Mouse (Mus musculus) intestine, embryonic 16.5 days (tissue): Measurements from ENCODE around the gene Eya4. TPM values are rescaled to one million over a fixed set of nuclear protein-coding genes. Genes with fewer than 3 reads are reported as not detected.

ENCODE experiments used
- ATAC-seq: fragments of 200-750 bp; cut with Nextera tagmentation; 2 replicates; pipeline ENCODE4 v1.8.0; 2017; ENCODE audit warnings: moderate TSS enrichment, moderate library complexity
- H3K27ac ChIP-seq: fragments of 300-500 bp; sonication (generic); 2 replicates; pipeline ENCODE4 v1.5.1; 2014; ENCODE audit warnings: mild to moderate bottlenecking, low read length
- H3K27me3 ChIP-seq: fragments of 300-500 bp; sonication (generic); replicated peaks from 2 replicates; pipeline ENCODE4 v1.6.1; 2014; ENCODE audit warnings: low read length, control low read depth, mixed read lengths; ENCODE audit not compliant: control insufficient read depth, insufficient read depth
- H3K36me3 ChIP-seq: fragments of 300-500 bp; sonication (generic); 2 replicates; pipeline ENCODE4 v1.6.1; 2014; ENCODE audit warnings: low read length, control low read depth; ENCODE audit not compliant: control insufficient read depth, insufficient read depth
- H3K4me1 ChIP-seq: fragments of 300-500 bp; sonication (generic); 2 replicates; pipeline ENCODE4 v1.6.1; 2014; ENCODE audit warnings: low read length, control low read depth, mixed read lengths; ENCODE audit not compliant: control insufficient read depth, insufficient read depth
- H3K4me2 ChIP-seq: fragments of 300-500 bp; sonication (generic); 2 replicates; pipeline ENCODE4 v1.6.1; 2014; ENCODE audit warnings: low read depth, low read length, control low read depth
- H3K4me3 ChIP-seq: fragments of 300-500 bp; sonication (generic); 2 replicates; pipeline ENCODE4 v1.5.1; 2014; ENCODE audit warnings: mild to moderate bottlenecking, low read length
- H3K9ac ChIP-seq: fragments of 300-500 bp; sonication (generic); 2 replicates; pipeline ENCODE4 v1.6.1; 2014; ENCODE audit warnings: low read depth, low read length
- H3K9me3 ChIP-seq: fragments of 300-500 bp; sonication (generic); 2 replicates; pipeline ENCODE4 v1.6.1; 2016; ENCODE audit warnings: low read length, control low read depth; ENCODE audit not compliant: control insufficient read depth
- WGBS: fragments of 180-500 bp; shearing (Covaris S2); extraction: QIAGEN DNeasy Blood & Tissue Kit; methylation state at CpG from one replicate; pipeline ENCODE4 v1.1.7; 2014; 5-methylcytosine and 5-hydroxymethylcytosine counted together
- polyA plus RNA-seq: library from polyadenylated mRNA; unstranded; fragments of >200 nt; fragmentation: Nextera tagmentation; extraction: Ambion mirVana; gene quantifications from 2 replicates; pipeline ENCODE4 v1.2.1, GENCODE M21; 2015

The Eya4 gene
- polyA plus RNA-seq, 1 experiment from 2014 or later = 0.71 TPM

DNA sequence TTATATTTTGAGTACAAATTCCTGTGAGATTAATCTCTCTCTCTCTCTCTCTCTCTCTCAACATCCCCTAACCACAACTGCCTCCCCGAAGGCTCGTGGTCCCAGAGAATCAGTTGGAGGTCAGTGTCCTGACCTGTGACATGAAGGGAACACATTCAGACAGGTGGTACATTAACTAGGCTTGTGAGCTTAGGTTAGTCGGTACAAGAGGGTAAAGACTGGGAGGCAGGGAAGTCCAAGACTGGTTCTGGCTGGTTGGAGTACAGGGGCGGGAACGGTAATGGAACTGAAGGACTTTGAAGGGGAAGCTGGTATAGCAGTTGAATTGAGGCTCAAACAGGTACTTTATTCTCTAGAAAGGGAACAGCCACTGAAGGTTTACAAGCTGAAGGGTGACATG lies 287.9 kb downstream of the Eya4 start:
- H3K36me3 ChIP-seq = no peaks in the 10 kb centered on the region
- ATAC-seq = no peak
- 0 out of 2 replicates have a peak, but pooled peaks cover 5% of the 10 kb centered on the region for H3K4me1 ChIP-seq
- H3K9ac ChIP-seq = no peak overlapping the region
- no peak overlapping the region for H3K4me2 ChIP-seq
- H3K4me3 ChIP-seq = no peak overlapping the region
- no peak overlapping the region for H3K27ac ChIP-seq
- no peaks in the 10 kb centered on the region for H3K9me3 ChIP-seq
- 85% methylated on average over 5 of the region's 5 CpGs for WGBS
- no peaks in the 10 kb centered on the region for H3K27me3 ChIP-seq

DNA sequence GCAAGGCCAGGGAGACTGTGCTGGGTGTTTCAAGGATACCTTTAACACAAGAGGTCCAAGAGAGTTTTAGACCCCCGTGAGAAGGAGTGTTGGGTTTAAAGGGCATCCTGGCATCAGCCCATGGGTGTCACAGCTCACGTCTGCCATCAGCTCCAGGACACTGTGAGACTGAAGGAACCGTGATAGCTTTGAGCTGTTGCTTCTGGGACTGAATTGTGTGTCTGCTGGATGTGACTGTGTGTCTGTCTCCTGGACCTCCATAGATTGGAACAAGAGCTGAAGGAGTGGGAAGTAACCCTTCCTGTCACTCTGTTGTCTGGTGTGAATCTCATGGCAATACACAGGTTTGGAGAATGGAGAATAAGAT lies 289.9 kb downstream of the Eya4 start:
- H3K9me3 ChIP-seq = no peaks in the 10 kb centered on the region
- 69% methylated on average over 3 of the region's 3 CpGs for WGBS
- H3K27ac ChIP-seq = peak overlapping the region; percentile 50; the same call in 1 of the 2 replicates
- H3K36me3 ChIP-seq = no peaks in the 10 kb centered on the region
- no peak for ATAC-seq
- H3K4me2 ChIP-seq = no peak overlapping the region
- H3K4me3 ChIP-seq = no peak overlapping the region
- no peak overlapping the region for H3K9ac ChIP-seq
- H3K4me1 ChIP-seq = 0 out of 2 replicates have a peak, but pooled peaks cover 5% of the 10 kb centered on the region
- H3K27me3 ChIP-seq = no peaks in the 10 kb centered on the region

DNA sequence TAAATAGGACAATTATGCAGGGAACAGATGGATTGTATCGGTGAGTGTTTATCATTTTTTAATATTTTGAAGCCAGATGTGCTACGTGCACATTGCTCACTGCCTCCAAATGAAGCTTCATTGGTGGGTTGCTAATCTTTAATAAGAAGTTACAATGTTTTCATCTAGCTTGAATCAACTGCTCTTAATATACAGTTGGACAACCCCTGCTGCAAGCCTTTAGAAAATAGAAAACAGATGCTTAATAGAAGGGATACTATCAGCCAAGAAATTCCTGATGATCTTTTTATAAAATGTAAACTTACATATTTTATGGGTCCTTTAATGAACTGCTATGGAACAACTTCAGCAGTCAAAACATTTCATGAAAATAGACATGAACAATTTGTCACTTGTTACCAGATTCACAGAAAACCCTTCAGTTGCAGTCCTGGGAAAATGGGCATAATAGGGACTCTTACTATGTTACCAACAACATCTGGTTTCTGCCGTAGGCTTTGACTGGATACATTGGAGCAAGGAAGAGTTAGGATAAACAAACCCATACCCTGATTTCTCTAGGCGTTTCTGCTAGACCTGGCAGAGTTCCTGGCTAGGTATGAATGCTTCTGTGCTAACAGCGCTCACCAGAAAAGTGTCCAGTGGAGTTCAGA lies 290.4 kb downstream of the Eya4 start:
- Histone ChIP-seq H3K4me1 (0 out of 2 replicates have a peak, but pooled peaks cover 5% of the 10 kb centered on the region), H3K27me3 (no peaks in the 10 kb centered on the region), H3K4me2 (no peak overlapping the region), H3K9ac (no peak overlapping the region), H3K4me3 (no peak overlapping the region), H3K9me3 (no peaks in the 10 kb centered on the region), H3K36me3 (no peaks in the 10 kb centered on the region), H3K27ac (peak overlapping the region; percentile 71; the same call in 1 of the 2 replicates)
- 52% methylated on average over 5 of the region's 5 CpGs for WGBS
- peak; percentile 60 for ATAC-seq

DNA sequence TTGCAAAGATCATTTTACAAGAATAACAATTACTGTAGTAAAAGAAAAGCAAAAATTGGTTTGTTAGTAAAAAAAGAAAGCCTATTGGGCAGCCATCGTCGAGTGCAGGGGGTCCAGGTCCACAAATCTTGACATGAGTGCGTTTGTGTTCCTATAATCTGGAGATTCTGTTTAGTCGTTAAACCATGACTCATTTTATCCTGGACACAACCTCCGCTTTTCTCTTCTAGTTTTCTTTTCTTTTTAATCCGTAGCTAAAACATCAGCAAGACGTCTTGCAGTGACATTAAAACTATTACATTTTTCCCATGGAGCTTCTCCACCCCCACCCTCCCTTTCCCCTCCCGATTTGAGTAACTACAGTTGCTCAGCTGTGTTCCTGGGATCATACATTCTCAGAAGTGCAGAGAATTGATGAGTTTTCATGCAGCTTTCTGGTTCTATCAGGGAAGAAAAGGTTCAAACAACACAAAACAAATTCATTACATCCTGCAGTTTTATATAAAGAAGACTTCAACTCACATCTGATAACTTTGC lies 297.1 kb downstream of the Eya4 start:
- H3K27ac ChIP-seq = no peak overlapping the region; the same call in 1 of the 2 replicates
- H3K4me3 ChIP-seq = no peak overlapping the region
- no peaks in the 10 kb centered on the region for H3K36me3 ChIP-seq
- no peak overlapping the region for H3K9ac ChIP-seq
- H3K4me1 ChIP-seq = peaks cover 2% of the 10 kb centered on the region; the same call in 1 of the 2 replicates
- no peaks in the 10 kb centered on the region for H3K27me3 ChIP-seq
- H3K9me3 ChIP-seq = no peaks in the 10 kb centered on the region
- no peak overlapping the region for H3K4me2 ChIP-seq
- 46% methylated on average over 8 of the region's 8 CpGs for whole genome bisulfite sequencing
- ATAC-seq = no peak
